Mouse (Mus musculus) embryo, embryonic 11 days (tissue): ENCODE data around the gene Man2c1.

Source experiments
- DNase-seq: peaks from one replicate; pipeline ENCODE4 v3.0.0-alpha.2; 2015

Gene Man2c1

GRCm38 (mm10) chr9:57158013-57158470, 27.6 kb downstream of the Man2c1 start, which contains the start of gene Commd4:
Gene Commd4, minus strand, starts transcription at chr9:57158331.
- DNase-seq: peak; percentile 95

DNA sequence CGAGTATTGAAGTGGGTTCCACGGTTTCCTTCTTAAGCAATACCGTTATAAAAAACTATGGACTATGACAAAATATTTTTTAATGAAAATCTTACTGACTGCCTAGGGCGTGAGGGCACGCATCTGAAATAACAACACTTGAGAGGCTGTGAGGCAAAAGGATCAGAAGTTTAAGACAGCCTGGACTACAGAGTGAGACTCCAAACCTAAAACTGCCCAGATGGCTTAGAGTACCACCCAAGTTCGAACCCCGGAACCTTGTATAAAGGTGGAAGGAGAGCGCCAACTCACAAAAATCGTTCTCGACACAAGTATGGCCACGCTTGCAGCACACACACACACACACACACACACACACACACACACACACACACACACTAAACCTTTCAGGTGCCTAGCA, 28.0 kb downstream of the Man2c1 start:
- DNase-seq: no peak

GRCm38 (mm10) chr9:57162496-57162895, 32.0 kb downstream of the Man2c1 start:
- DNase-seq: peak; percentile 33

DNA sequence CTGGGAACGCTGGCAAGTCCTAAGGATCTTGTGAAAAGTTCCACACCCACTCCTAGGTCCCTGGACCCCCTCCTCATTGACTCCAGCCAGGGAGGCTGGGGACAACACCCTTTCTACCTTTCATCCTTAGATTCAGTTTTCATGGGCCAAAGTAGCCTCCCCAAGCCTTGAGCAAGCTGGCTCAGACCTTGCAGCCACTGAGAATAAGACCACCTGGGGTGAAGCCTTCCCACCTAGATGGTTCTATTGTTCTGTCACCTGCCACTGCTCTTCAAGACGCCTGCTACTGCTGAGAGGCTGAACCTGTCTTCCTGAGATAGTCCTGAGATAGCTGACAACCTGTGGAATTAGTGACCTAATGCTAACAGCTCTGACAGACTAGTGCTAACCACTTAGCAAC, 32.6 kb downstream of the Man2c1 start:
- no peak for DNase-seq

DNA sequence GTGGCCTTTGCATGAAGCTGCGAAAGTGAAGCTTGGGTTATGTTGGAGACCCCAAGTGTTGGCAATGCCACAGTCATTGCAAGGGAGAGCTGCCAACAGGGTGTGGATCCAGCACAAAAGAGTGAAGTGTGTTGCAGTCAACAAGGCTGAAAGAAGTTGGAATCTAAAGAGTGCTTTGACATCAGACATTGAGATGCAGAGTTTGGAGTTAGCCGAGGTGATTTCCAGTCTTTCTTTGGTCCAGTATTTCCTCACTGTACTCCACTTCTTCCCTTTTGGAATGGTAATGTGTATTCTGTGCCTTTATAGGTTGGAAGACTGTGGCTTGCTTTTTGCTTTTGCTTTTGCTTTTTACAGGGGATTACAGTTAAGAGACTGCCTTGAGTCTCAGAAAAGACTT, 35.7 kb downstream of the Man2c1 start:
- DNase-seq: no peak

- DNase-seq: no peak
These were observed 37.9 kb downstream of the Man2c1 start for GRCm38 (mm10) chr9:57168411-57168810.
